Mouse (Mus musculus): ENCODE measurements around the gene Tecpr2.
"Not testable (repeated sequence)": the region's sequence is repeated elsewhere in the genome, so short reads cannot be mapped to it uniquely, and the experiment has no call there.

Gene Tecpr2

GRCm38 (mm10) chr12:110889036-110890020 lies at the start of gene Tecpr2, which contains the start of gene Cinp:
Tecpr2 (plus strand) TSS chr12:110889264.
Cinp (minus strand) TSS chr12:110889145.
- peak; percentile 95 for ATAC-seq (ENCODE audit: low TSS enrichment)

GRCm38 (mm10) chr12:110840348-110841198 lies 48.5 kb upstream of the Tecpr2 start, which contains the start of gene Mok:
Mok (minus strand) TSS chr12:110840939.
- peak; percentile 74 for ATAC-seq (ENCODE audit: low TSS enrichment)

- ATAC-seq (ENCODE audit: low TSS enrichment) = no peak
Measured at GRCm38 (mm10) chr12:110841731-110842493, 47.2 kb upstream of the Tecpr2 start.

- ATAC-seq (ENCODE audit: low TSS enrichment) = peak; percentile 39; the same call in 1 of the 2 replicates
Measured at GRCm38 (mm10) chr12:110843194-110844048, 45.6 kb upstream of the Tecpr2 start.

- ATAC-seq (ENCODE audit: low TSS enrichment) = 0 out of 2 replicates have a peak, but pooled peaks have one; percentile 4
Measured at GRCm38 (mm10) chr12:110844227-110845130, 44.6 kb upstream of the Tecpr2 start.

- peak; percentile 66 for ATAC-seq (ENCODE audit: low TSS enrichment)
Measured at GRCm38 (mm10) chr12:110845131-110845880, 43.8 kb upstream of the Tecpr2 start.

- ATAC-seq (ENCODE audit: low TSS enrichment) = no peak
Measured at GRCm38 (mm10) chr12:110846191-110846765, 42.8 kb upstream of the Tecpr2 start.

GRCm38 (mm10) chr12:110850010-110850928 lies 38.8 kb upstream of the Tecpr2 start, which contains the start of gene Zfp839:
Zfp839 (plus strand) TSS chr12:110850253.
- peak; percentile 80 for ATAC-seq (ENCODE audit: low TSS enrichment)

GRCm38 (mm10) chr12:110850929-110851256 lies 38.2 kb upstream of the Tecpr2 start:
- ATAC-seq (ENCODE audit: low TSS enrichment) = no peak

- no peak for ATAC-seq (ENCODE audit: low TSS enrichment)
Measured at GRCm38 (mm10) chr12:110851414-110851813, 37.6 kb upstream of the Tecpr2 start.

- ATAC-seq (ENCODE audit: low TSS enrichment) = no peak
Measured at GRCm38 (mm10) chr12:110851923-110852322, 37.1 kb upstream of the Tecpr2 start.

- ATAC-seq (ENCODE audit: low TSS enrichment) = no peak
Measured at GRCm38 (mm10) chr12:110854786-110855737, 34.0 kb upstream of the Tecpr2 start.

GRCm38 (mm10) chr12:110857196-110857595 lies 31.9 kb upstream of the Tecpr2 start:
- no peak for ATAC-seq (ENCODE audit: low TSS enrichment)

- ATAC-seq (ENCODE audit: low TSS enrichment) = not testable (repeated sequence)
Measured at GRCm38 (mm10) chr12:110858681-110859080, 30.4 kb upstream of the Tecpr2 start.

- no peak for ATAC-seq (ENCODE audit: low TSS enrichment)
Measured at GRCm38 (mm10) chr12:110860293-110860692, 28.8 kb upstream of the Tecpr2 start.

GRCm38 (mm10) chr12:110861256-110861655 lies 27.8 kb upstream of the Tecpr2 start:
- ATAC-seq (ENCODE audit: low TSS enrichment) = peak; percentile 8; the same call in 1 of the 2 replicates
